Mouse (Mus musculus) brain, embryonic 14.5 days (tissue): ENCODE measurements at regions not wholly inside any gene's neighbourhood (a gene's known extent, or its start where the extent isn't known, plus 50 kb on each side); places are given as distances from the start of the nearest gene placed in this dataset.

ENCODE experiments used
- DNase-seq: peaks from one replicate; pipeline ENCODE4 v3.0.0-alpha.2; 2011; ENCODE audit warnings: low read depth
- CTCF ChIP-seq: fragments of 200-500 bp; IDR thresholded peaks from 2 replicates; pipeline ENCODE4 v1.5.1; 2012; ENCODE audit warnings: inconsistent platforms, mild to moderate bottlenecking, moderate library complexity, borderline replicate concordance; ENCODE audit not compliant: insufficient read depth, insufficient read length; ENCODE audit errors: extremely low read depth
- POLR2A ChIP-seq: fragments of 200-500 bp; IDR thresholded peaks from 2 replicates; pipeline ENCODE4 v1.6.1; 2012; ENCODE audit warnings: mild to moderate bottlenecking, inconsistent platforms, borderline replicate concordance; ENCODE audit not compliant: poor library complexity, insufficient read depth, insufficient read length, severe bottlenecking; ENCODE audit errors: extremely low read depth

- TF ChIP-seq CTCF (no peak), POLR2A (no peak)
- DNase-seq: no peak
Observed at GRCm38 (mm10) chr10:43634371-43635080, 56.4 kb downstream of the Cd24a start.

GRCm38 (mm10) chr10:43641169-43641945 lies 63.3 kb downstream of the Cd24a start:
- DNase-seq: no peak
- no peak for TF ChIP-seq POLR2A
- TF ChIP-seq CTCF: no peak

GRCm38 (mm10) chr10:43646326-43646725 lies 68.2 kb downstream of the Cd24a start:
- no peak for DNase-seq
- TF ChIP-seq CTCF: no peak
- no peak for TF ChIP-seq POLR2A

- TF ChIP-seq POLR2A: no peak
- no peak for TF ChIP-seq CTCF
- no peak for DNase-seq
Observed at GRCm38 (mm10) chr10:43646965-43647364, 68.9 kb downstream of the Cd24a start.

GRCm38 (mm10) chr10:43648186-43648585 lies 70.1 kb downstream of the Cd24a start:
- DNase-seq: peak; percentile 45
- TF ChIP-seq CTCF (no peak), POLR2A (no peak)

- peak; percentile 43 for DNase-seq
- TF ChIP-seq POLR2A: no peak
- no peak for TF ChIP-seq CTCF
Observed at GRCm38 (mm10) chr10:43648815-43649447, 70.8 kb downstream of the Cd24a start.

- no peak for TF ChIP-seq CTCF
- no peak for TF ChIP-seq POLR2A
- DNase-seq: no peak
Observed at GRCm38 (mm10) chr10:43650449-43650848, 72.4 kb downstream of the Cd24a start.

- DNase-seq: no peak
- TF ChIP-seq CTCF (no peak), POLR2A (no peak)
Observed at GRCm38 (mm10) chr10:43651505-43651904, 73.4 kb downstream of the Cd24a start.

- TF ChIP-seq CTCF (no peak), POLR2A (no peak)
- no peak for DNase-seq
Observed at GRCm38 (mm10) chr10:43651915-43652314, 73.8 kb downstream of the Cd24a start.

GRCm38 (mm10) chr10:43655082-43655671 lies 77.1 kb downstream of the Cd24a start:
- TF ChIP-seq CTCF: no peak
- no peak for TF ChIP-seq POLR2A
- no peak for DNase-seq

GRCm38 (mm10) chr10:43655680-43656079 lies 77.6 kb downstream of the Cd24a start:
- no peak for TF ChIP-seq CTCF
- no peak for TF ChIP-seq POLR2A
- DNase-seq: peak; percentile 56
